Mouse (Mus musculus) kidney, postnatal 10 days (tissue): Measurements from ENCODE around the gene Pmp22.
A peak's percentile ranks its signal among the peaks of the same experiment; 100 is the strongest.

Experiments
- DNase-seq: peaks from one replicate; pipeline ENCODE4 v3.0.0; 2021; ENCODE audit warnings: mixed read lengths

Pmp22 gene

DNA sequence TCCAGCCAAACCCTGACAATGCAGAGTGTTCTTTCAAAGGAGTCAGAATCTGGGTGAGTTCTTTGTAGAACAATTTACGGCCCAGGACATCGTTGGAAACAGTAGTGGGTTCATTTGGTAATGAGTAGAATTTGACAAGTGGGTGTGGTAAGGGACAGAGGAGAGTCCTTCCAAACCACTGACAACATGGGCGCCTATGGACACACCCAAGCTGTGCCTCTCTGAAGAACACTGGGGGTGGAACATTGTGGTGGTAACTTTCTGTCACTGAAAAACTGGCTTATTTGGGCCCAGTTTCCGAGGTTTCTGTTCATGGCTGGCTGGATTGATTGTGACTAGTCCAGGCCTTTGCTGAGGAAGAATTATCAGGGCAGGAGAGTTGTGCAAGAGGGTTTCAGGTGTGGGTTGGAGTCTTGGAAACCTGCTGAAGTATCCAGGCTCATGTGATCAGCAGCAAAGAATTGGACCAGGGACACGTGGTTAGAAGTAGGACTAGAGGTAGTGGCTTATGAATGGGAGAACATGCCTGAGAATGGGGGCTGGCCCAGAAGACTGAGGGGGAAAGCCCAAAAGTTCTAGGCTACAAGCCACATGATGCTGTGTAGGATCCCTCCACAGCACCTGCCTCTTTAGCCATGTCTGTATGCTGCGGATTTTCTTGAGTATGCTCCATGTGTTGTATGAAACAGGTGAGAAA lies 35.4 kb downstream of the Pmp22 start:
- peak; percentile 3 for DNase-seq

DNA sequence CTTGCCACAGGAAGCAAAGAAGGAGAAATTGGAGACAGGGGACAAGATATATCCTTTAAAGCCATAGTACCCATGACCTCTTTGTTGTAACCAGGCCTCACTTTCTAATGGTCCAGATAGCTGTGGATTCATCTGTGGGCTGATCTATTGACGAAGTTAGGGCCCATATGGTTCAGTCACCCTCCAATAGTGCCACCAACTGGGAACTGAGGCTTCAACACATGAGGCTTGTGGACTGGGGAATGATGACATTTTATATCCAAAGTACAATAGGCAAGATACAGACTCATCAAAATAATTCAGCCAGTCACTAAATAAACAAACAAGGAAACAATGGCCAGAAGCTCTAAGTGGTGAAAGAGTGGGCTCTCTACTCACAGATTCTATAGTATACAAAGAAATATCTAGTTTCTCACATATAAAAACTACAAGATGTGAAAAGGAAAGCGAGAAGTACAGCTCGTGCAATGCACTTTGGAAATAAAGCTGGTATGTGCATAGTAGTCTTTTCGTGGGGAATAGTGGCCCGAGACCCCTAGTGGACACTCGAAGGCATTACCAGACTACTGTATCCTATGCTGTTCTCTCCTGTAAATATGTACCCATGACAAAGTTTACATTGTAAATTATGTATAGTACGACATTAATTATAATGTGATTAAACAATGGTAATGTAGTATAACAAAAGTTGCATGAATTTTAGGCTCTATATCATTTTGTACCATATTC lies 36.1 kb downstream of the Pmp22 start:
- DNase-seq: peak; percentile 39

DNA sequence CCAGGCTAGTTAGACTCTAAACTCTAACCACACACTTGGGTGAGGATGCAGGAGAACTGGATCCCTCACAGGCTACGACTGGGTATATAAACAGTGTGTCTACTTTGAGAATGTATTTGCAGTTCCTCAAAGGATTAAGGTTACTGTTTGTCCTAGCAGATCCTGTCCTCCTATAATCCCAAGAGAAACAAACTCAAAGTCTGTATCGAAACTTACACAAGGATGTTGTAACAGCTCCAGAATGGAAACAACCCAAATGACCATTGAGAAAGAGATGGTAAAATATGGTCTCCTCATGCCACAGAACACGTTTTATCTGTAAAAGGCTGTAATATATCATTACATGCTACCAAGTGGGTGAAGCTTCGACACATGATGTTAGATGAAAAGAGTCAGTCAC lies 39.0 kb downstream of the Pmp22 start:
- DNase-seq: no peak

DNA sequence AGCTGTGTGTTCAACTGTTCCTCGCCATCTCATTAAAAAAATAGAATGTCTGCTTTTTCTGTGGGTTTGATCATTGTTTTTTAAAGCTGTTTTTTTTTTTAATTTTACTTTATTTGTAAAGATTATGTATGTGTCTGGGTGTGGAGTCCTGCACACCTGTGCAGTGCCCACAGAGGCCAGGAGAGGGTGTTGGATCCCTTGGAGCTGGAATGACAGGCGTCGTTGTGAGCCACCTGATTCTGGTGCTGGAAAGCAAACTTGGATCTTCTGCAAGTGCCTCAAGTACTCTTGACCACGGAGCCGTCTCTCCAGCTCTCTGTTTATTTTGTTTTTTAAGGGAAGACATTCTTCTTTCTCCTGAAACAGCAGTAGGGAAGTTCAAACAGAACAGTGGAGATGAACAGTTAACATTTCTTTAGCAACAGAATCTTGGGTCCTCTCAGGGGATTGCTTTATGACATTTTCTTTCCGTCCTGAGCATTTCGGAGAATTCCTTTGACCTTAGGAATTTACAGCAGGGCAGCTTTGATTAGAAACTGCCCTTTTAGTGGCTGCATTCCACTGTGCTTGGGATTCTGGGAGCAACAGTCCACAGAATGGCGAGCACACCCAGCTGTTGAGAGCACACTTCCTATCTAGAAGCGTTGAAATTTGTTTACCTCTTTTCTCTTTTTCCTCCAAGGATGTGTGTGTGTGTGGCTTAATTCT lies 39.9 kb downstream of the Pmp22 start:
- peak; percentile 52 for DNase-seq

DNA sequence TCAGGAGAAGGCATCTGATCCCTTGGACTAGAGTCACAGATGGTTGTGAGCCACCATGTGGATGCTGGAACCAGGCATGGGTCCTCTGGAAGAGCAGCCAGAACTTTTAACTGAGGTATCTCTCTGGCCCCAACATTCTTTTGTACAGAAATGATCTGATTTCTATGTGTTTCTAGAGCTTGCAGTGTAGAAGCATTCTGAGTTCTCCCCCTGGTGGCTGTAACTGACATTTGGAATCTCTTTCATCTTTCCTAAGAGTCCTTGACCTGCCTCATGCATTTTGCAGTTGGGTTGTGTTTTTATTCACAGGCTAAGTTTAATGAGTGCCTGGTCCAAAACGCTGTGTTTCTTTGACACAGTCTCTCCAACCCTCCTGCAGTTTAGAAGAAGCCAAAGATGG lies 43.2 kb downstream of the Pmp22 start:
- DNase-seq: peak; percentile 55

DNA sequence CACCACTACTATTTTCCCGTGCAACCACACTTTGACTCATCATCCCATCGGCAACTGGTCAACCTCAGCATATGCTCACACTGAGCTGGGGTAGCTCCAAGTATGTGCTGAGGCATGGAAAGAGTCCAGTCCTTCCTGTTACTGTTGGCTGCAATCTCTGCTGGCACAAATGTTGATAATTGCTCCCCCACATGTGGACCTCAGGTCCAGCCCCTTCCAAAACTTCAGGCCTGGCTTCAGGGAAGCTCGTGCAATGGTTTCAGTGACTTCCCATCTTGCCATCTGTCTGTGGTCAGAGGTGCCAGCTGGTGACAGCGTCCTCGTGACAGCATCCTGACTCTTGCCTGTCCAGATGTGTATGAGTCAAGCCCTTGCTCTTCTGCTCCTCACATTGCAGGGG lies 44.8 kb downstream of the Pmp22 start:
- DNase-seq: peak; percentile 21

DNA sequence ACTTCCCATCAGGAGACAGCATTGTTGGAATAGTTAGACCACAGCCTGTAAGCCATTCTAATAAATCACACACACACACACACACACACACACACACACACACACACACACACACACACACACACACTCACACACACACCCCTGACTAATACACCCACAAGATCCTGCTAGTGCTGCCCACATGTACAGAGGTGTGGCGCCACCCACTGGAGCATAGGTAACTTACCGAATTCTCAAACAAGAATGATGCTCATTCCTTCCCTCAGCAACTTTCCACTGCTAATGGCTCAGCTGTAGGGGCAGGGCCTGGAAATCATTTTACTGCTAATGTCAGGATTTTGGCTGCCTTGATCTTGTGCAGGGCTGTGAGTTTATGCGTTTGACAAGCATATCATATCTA lies 46.5 kb downstream of the Pmp22 start:
- peak; percentile 27 for DNase-seq

DNA sequence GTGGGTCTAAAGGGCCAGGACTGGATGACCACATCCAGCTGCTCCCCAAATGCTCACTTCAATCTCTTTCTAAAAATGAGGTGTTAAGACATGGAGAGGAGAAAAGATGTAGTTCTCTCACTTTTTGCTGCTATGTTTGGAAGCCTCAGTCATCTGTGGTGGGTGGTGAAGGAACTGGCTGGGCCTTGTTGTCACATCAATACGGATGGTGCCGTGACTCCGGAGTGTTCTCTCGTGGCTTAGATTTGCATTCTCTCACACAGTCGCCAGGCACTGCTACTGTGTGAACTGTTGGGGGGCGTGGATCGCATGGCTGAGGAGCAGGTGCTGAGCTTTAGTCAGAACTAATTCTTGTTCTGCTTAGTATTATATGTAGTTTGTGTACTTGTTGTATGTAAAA lies 47.6 kb downstream of the Pmp22 start:
- no peak for DNase-seq

DNA sequence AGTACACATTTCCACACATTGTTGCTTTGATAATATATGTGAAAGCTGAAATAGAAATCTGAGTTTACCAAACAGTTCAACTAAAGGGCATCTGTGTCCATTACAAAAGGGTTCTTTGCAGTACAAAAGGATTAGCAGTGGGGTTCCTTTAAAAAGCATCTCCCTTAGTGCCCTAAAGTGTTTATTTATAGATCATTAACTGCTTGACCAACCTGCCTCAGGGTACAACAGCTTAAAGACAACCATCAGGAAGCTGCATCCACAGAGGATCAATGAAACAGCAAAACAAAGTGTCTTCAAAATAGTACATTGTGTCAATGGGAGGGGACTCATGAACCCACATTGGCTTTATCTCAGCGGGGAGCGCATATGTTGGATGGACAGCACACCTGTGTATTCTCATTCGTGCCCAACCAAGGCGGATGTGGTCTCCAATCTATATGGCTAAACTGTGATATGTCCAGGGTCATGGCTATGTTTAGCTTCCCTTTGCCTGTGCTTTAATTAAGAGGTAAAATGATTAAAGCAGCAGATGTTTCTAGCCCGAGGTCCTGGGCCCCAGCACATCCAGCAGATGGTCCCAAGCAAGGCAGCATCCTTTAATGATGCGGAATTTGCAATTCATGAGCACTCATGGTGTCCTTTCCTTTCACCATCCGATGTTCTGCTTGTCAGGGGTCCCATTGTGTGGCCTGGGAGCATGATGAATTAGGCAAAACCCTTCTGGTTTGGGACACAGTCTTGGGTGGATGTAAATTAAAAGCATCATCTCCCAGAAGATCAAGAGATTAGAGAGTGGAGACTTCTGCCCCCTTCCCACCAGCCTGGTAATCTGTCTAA lies 51.7 kb downstream of the Pmp22 start:
- no peak for DNase-seq

DNA sequence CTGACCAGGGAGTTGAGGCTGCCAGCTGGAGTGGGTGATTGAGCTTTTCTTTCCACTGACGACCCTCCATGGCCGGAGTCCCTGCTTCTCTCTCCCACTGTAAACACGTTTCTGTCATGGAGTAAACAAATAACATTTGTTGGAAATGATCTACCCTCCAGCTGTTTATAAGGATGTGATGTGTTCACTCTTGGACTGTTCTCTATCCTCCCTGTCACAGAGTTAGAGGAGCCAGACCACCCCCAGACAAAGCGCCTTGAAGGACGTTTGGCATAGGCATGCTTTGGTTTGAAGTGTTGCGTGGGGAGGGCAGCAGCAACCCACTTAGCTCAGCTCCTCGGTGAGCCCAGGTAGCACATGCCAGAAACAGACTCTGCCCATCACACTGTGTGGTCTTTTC lies 60.0 kb downstream of the Pmp22 start:
- DNase-seq: no peak

DNA sequence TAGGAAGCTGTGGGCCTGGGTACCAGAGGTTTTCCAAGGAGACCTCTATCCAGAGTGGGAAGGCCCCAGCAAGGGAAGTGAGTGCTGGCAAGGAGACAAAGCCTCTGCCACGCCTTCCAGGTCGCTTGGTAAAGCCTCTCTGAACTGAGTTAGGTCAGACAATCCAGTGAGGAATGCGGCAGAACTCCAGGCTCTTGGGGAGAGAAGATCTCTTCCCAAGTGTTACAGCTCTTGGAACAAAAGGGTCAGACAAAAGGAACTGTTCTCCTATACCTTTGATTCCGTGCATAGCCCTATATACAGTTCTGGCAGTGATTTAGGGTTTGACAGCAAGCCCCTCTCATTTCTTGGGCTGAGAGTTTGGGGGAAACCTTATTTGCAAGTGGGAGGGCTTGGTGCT lies 69.3 kb downstream of the Pmp22 start:
- no peak for DNase-seq

DNA sequence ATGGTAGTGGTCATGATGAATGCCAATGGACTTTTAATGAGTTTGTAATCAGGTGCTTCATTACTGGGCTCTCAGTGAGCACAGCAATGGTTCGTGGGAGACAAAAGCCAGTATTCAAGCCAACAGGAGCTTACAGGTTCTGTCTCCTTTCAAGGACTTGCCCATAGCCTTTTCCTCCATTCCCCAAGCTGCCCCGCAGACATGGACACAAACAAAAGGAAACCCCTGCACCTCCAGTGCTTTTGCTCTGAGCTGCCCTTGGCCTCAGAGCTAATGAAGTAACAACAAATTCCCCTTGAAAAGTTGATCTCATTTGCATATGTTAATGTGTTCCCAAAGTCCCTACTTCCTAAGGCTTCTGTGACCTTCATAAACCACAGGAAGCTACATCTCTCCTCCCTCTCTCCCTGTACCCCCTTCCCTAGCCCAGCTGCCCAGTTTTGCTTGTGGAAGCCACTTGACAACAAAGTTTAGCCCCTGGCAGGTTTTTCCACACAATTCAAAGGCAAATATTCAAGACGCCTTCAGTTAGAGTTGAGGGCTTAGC lies 73.3 kb downstream of the Pmp22 start:
- DNase-seq: no peak
